Mouse (Mus musculus): ENCODE data around the gene Slc22a27. TPM values are rescaled to one million over a fixed set of nuclear protein-coding genes. Genes with fewer than 3 reads are reported as not detected.
"Not testable (repeated sequence)": the region's sequence is repeated elsewhere in the genome, so short reads cannot be mapped to it uniquely, and the experiment has no call there.

Slc22a27 gene
- not detected in 2 replicates for polyA plus RNA-seq (2014; fragmentation: Nextera tagmentation; extraction: Ambion mirVana)

DNA sequence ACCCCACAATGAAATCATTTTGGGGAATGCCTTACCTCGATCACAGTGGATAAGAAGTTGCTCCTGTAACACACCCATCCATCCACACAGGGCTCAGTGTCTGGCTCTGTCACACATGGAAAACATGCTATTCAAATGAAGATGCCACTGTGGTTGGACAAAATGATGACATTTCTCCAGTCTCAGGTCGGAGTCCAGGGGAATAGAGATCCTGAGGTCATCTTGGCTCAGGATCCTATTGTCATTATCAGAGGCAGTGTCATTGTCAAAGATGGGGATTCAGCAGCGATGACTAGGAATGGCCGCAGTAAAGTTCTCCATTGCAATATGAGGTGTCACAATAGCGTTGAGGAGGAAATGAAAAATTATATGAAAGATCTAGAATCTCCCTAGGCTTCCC lies at the start of gene Slc22a27:
Gene Slc22a27 (minus strand): TSS at position 101 of the 400 bp plus-strand sequence.
- not testable (repeated sequence) for H3K36me3 ChIP-seq (ENCODE audit: control insufficient read depth, insufficient read depth, low read length); ATAC-seq (replicated peaks; ENCODE audit: low FRiP score, low TSS enrichment, low read depth); H3K27me3 ChIP-seq (replicated peaks; ENCODE audit: control insufficient read depth, insufficient read depth, low read length); H3K4me1 ChIP-seq (replicated peaks; ENCODE audit: control insufficient read depth, insufficient read depth, low read length); H3K27ac ChIP-seq (ENCODE audit: low read depth); H3K9ac ChIP-seq (ENCODE audit: low read length); H3K4me3 ChIP-seq (ENCODE audit: low read depth, low read length); DNase-seq (ENCODE audit: low spot score); H3K9me3 ChIP-seq (ENCODE audit: control insufficient read depth, low read length); H3K4me2 ChIP-seq (ENCODE audit: low read length)
- 68% methylated on average over 5 of the region's 5 CpGs for WGBS

DNA sequence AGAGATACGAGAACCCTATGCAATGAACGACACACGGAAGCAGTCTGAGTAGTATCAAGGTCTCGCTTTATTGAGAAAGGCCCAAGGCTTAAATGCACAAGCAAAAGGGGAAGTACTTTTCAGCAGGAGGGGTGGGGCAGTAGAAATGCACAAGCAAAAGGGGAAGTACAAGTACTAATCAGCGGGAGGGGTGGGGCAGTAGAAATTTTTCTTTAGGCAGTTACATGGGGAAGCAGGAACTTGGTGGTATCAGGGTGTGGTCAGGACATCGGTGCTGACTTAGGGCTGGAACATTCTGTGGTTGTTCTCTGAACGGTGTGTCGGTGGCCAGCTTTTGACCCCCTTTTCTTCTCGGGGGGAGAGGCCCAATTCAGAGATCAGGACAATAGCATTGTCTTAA lies 45.8 kb upstream of the Slc22a27 start:
- not testable (repeated sequence) for H3K27ac ChIP-seq (ENCODE audit: low read depth); H3K9ac ChIP-seq (ENCODE audit: low read length); H3K9me3 ChIP-seq (ENCODE audit: control insufficient read depth, low read length); H3K4me3 ChIP-seq (ENCODE audit: low read depth, low read length); H3K4me2 ChIP-seq (ENCODE audit: low read length); DNase-seq (ENCODE audit: low spot score); H3K27me3 ChIP-seq (replicated peaks; ENCODE audit: control insufficient read depth, insufficient read depth, low read length); H3K36me3 ChIP-seq (ENCODE audit: control insufficient read depth, insufficient read depth, low read length); ATAC-seq (replicated peaks; ENCODE audit: low FRiP score, low TSS enrichment, low read depth); H3K4me1 ChIP-seq (replicated peaks; ENCODE audit: control insufficient read depth, insufficient read depth, low read length)
- 92% methylated on average over 9 of the region's 9 CpGs for WGBS

DNA sequence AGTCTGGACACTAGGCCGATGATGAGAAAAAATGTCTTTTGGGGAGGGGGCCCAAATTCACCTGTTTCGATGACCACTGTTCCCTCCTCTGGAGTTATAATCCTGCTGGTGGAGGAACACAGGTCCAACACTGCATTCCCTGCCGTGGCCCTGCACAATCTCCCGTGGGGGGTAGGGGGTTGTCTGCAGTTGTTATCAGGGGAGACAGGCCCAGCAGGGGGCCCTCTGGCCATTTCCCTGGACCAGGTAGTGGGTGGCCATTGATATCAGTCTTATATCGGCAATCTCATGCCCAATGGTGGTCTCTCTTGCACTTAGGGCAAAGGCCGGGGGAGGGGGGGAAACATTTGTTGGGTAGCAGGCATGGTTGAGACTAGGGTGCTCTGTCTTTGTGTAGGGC lies 43.3 kb upstream of the Slc22a27 start:
- DNase-seq (ENCODE audit: low spot score); H3K4me1 ChIP-seq (replicated peaks; ENCODE audit: control insufficient read depth, insufficient read depth, low read length); H3K27ac ChIP-seq (ENCODE audit: low read depth); H3K4me3 ChIP-seq (ENCODE audit: low read depth, low read length); H3K27me3 ChIP-seq (replicated peaks; ENCODE audit: control insufficient read depth, insufficient read depth, low read length); H3K4me2 ChIP-seq (ENCODE audit: low read length); H3K9me3 ChIP-seq (ENCODE audit: control insufficient read depth, low read length); ATAC-seq (replicated peaks; ENCODE audit: low FRiP score, low TSS enrichment, low read depth); H3K9ac ChIP-seq (ENCODE audit: low read length); H3K36me3 ChIP-seq (ENCODE audit: control insufficient read depth, insufficient read depth, low read length): not testable (repeated sequence)
- WGBS = 87% methylated on average over 6 of the region's 6 CpGs

DNA sequence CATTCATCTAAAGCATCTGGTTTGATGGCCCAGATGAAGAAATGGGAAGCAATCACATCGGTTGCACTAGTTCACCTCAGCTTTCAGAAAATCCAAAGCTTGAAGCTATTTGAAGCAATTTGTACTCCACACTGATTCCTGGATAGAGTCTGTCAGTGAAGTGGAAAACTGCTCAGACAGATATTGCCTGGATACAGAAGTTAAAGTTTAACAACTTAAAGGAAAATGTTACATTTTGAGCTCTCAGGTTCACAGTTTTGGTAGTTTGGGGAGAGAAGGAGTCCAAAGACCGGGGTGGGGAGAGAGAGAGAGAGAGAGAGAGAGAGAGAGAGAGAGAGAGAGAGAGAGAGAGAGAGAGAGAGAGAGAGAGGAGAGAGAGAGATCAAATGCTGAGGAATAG lies 2.9 kb upstream of the Slc22a27 start:
- 72% methylated on average over 2 of the region's 2 CpGs for WGBS
- no peaks in the 10 kb centered on the region for H3K36me3 ChIP-seq (ENCODE audit: control insufficient read depth, insufficient read depth, low read length)
- no peak overlapping the region for H3K9ac ChIP-seq (ENCODE audit: low read length)
- H3K9me3 ChIP-seq (ENCODE audit: control insufficient read depth, low read length) = no peaks in the 10 kb centered on the region
- DNase-seq (ENCODE audit: low spot score) (no peak), ATAC-seq (replicated peaks; ENCODE audit: low FRiP score, low TSS enrichment, low read depth) (no peak)
- no peak overlapping the region for H3K4me3 ChIP-seq (ENCODE audit: low read depth, low read length)
- H3K27me3 ChIP-seq (replicated peaks; ENCODE audit: control insufficient read depth, insufficient read depth, low read length) = no peaks in the 10 kb centered on the region
- H3K4me2 ChIP-seq (ENCODE audit: low read length) = no peak overlapping the region
- no peaks in the 10 kb centered on the region for H3K4me1 ChIP-seq (replicated peaks; ENCODE audit: control insufficient read depth, insufficient read depth, low read length)
- no peak overlapping the region for H3K27ac ChIP-seq (ENCODE audit: low read depth)

DNA sequence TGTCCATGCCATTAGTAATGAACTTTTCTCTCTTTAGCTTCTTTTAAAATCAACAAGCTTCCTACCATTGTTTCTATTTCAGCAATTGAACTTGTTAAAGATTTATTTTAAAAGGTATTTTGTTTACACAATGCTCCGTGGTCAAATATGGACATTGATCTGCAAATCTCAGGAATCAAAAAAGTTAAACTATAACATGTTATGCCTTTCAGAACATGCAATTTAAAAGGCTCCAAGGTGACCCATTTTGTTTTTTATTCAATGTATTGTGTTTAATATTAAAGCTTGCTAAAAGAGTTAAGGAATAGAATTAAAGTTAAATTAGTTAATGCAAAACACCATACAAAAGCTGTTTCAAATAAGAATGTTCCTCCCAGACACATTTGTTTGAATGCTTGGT lies 723 bp upstream of the Slc22a27 start:
- WGBS = 54% methylated on average over 1 of the region's 1 CpGs
- H3K4me1 ChIP-seq (replicated peaks; ENCODE audit: control insufficient read depth, insufficient read depth, low read length); H3K9ac ChIP-seq (ENCODE audit: low read length); H3K27me3 ChIP-seq (replicated peaks; ENCODE audit: control insufficient read depth, insufficient read depth, low read length); H3K4me3 ChIP-seq (ENCODE audit: low read depth, low read length); ATAC-seq (replicated peaks; ENCODE audit: low FRiP score, low TSS enrichment, low read depth); H3K9me3 ChIP-seq (ENCODE audit: control insufficient read depth, low read length); H3K27ac ChIP-seq (ENCODE audit: low read depth); H3K4me2 ChIP-seq (ENCODE audit: low read length); H3K36me3 ChIP-seq (ENCODE audit: control insufficient read depth, insufficient read depth, low read length); DNase-seq (ENCODE audit: low spot score): not testable (repeated sequence)

DNA sequence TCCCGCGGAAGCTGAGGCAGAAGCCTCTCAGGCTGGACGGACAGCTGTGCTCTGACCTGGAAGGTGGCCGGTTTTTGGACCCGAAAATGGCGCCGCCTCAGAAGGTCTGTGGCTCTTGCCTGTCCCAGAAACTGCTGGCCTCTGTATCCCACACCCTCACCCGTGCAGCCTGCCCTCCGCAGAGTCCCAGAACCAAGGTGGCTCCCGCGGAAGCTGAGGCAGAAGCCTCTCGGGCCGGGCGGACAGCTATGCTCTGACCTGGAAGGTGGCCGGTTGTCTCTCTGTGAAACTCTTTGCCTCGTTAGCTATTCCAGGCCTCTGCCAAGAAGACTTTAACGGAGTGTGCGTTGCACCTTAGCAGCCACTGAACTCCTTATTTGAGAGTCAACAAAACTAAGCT lies 26.4 kb downstream of the Slc22a27 start:
- ATAC-seq (replicated peaks; ENCODE audit: low FRiP score, low TSS enrichment, low read depth); H3K9me3 ChIP-seq (ENCODE audit: control insufficient read depth, low read length); H3K4me3 ChIP-seq (ENCODE audit: low read depth, low read length); H3K4me2 ChIP-seq (ENCODE audit: low read length); H3K27me3 ChIP-seq (replicated peaks; ENCODE audit: control insufficient read depth, insufficient read depth, low read length); H3K4me1 ChIP-seq (replicated peaks; ENCODE audit: control insufficient read depth, insufficient read depth, low read length); H3K27ac ChIP-seq (ENCODE audit: low read depth); H3K36me3 ChIP-seq (ENCODE audit: control insufficient read depth, insufficient read depth, low read length); H3K9ac ChIP-seq (ENCODE audit: low read length); DNase-seq (ENCODE audit: low spot score): not testable (repeated sequence)
- 92% methylated on average over 18 of the region's 18 CpGs for WGBS

DNA sequence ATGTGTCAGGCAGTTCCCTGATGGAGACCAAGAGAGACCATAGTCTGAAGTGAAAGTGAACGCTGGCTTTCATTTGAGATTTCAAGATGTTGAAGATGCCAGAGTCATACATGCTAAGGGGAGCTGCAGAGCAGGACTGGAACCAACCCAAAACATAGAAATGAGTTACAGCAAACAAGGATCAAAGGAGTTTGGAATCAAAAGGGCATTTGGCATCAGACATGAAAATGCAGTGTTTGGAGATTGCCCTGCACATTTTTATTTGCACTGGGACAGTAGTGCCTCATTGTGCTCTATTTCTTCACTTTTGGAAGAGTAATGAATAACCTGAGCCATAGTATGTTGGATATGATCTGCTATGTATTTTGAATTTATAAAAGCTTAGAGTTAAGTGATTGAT lies 89.2 kb downstream of the Slc22a27 start:
- no peaks in the 10 kb centered on the region for H3K27me3 ChIP-seq (replicated peaks; ENCODE audit: control insufficient read depth, insufficient read depth, low read length)
- no peak overlapping the region for H3K4me3 ChIP-seq (ENCODE audit: low read depth, low read length)

DNA sequence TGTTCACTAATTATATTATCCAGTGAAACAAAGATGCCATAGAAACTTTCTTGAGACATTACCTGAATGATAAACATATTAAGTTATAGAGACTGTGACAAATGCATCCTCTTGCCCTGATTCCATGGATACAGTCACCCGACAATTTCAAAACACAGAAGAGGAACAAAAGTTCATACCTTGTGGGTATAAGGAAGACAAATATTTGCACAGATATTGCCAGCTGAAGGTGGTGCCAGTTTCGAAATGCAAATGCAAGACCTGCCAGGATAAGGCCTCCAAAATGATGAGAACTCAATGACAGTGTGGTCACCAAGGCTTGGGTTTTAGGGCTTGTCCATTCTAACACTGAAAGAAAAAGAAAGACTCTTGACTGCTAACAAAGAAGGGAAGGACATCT lies 136.0 kb downstream of the Slc22a27 start:
- DNase-seq (ENCODE audit: low spot score) (no peak), ATAC-seq (replicated peaks; ENCODE audit: low FRiP score, low TSS enrichment, low read depth) (no peak)
- Histone ChIP-seq H3K4me3 (ENCODE audit: low read depth, low read length) (no peak overlapping the region), H3K4me1 (replicated peaks; ENCODE audit: control insufficient read depth, insufficient read depth, low read length) (no peaks in the 10 kb centered on the region), H3K27ac (ENCODE audit: low read depth) (no peak overlapping the region), H3K9me3 (ENCODE audit: control insufficient read depth, low read length) (no peaks in the 10 kb centered on the region), H3K4me2 (ENCODE audit: low read length) (no peak overlapping the region), H3K36me3 (ENCODE audit: control insufficient read depth, insufficient read depth, low read length) (no peaks in the 10 kb centered on the region), H3K9ac (ENCODE audit: low read length) (no peak overlapping the region), H3K27me3 (replicated peaks; ENCODE audit: control insufficient read depth, insufficient read depth, low read length) (no peaks in the 10 kb centered on the region)
- 70% methylated on average over 2 of the region's 2 CpGs for WGBS

More for the DNA sequence above, 89.2 kb downstream of the Slc22a27 start:
- WGBS = 74% methylated on average over 1 of the region's 1 CpGs
- Histone ChIP-seq H3K27ac (ENCODE audit: low read depth) (no peak overlapping the region), H3K4me1 (replicated peaks; ENCODE audit: control insufficient read depth, insufficient read depth, low read length) (no peaks in the 10 kb centered on the region), H3K9me3 (ENCODE audit: control insufficient read depth, low read length) (no peaks in the 10 kb centered on the region), H3K9ac (ENCODE audit: low read length) (no peak overlapping the region), H3K4me2 (ENCODE audit: low read length) (no peak overlapping the region), H3K36me3 (ENCODE audit: control insufficient read depth, insufficient read depth, low read length) (no peaks in the 10 kb centered on the region)
- ATAC-seq (replicated peaks; ENCODE audit: low FRiP score, low TSS enrichment, low read depth) (no peak), DNase-seq (ENCODE audit: low spot score) (no peak)
